Mouse (Mus musculus): Measurements from ENCODE around the gene Elobl.

Gene Elobl

GRCm38 (mm10) chr11:88988956-88989355 lies 22.2 kb upstream of the Elobl start:
- no peak for DNase-seq (ENCODE audit: low read depth, low spot score)

- DNase-seq (ENCODE audit: low read depth, low spot score), result no peak
Observed at GRCm38 (mm10) chr11:88986616-88987015, 19.9 kb upstream of the Elobl start.

GRCm38 (mm10) chr11:88981337-88981736 lies 14.6 kb upstream of the Elobl start:
- no peak for DNase-seq (ENCODE audit: low read depth, low spot score)

GRCm38 (mm10) chr11:88977188-88977587 lies 10.5 kb upstream of the Elobl start:
- DNase-seq (ENCODE audit: low read depth, low spot score), result no peak

- DNase-seq (ENCODE audit: low read depth, low spot score), result peak; percentile 60
Observed at GRCm38 (mm10) chr11:88976320-88976719, 9.6 kb upstream of the Elobl start.

- peak; percentile 93 for DNase-seq (ENCODE audit: low read depth, low spot score)
Observed at GRCm38 (mm10) chr11:88973776-88974701, 7.3 kb upstream of the Elobl start.

- no peak for DNase-seq (ENCODE audit: low read depth, low spot score)
Observed at GRCm38 (mm10) chr11:88970202-88970732, 3.5 kb upstream of the Elobl start, which contains the start of gene Coil. Coil (plus strand) TSS chr11:88970252.

GRCm38 (mm10) chr11:88958851-88959250 lies 7.9 kb downstream of the Elobl start:
- DNase-seq (ENCODE audit: low read depth, low spot score), result no peak

GRCm38 (mm10) chr11:88955217-88955969 lies 11.3 kb downstream of the Elobl start, which contains the start of gene Scpep1:
Scpep1 (minus strand) TSS chr11:88955465.
- peak; percentile 96 for DNase-seq (ENCODE audit: low read depth, low spot score)

GRCm38 (mm10) chr11:88954803-88955202 lies 11.9 kb downstream of the Elobl start:
- DNase-seq (ENCODE audit: low read depth, low spot score), result peak; percentile 68

- DNase-seq (ENCODE audit: low read depth, low spot score), result no peak
Observed at GRCm38 (mm10) chr11:88953582-88953981, 13.1 kb downstream of the Elobl start.

GRCm38 (mm10) chr11:88952117-88952516 lies 14.6 kb downstream of the Elobl start:
- DNase-seq (ENCODE audit: low read depth, low spot score), result no peak

- DNase-seq (ENCODE audit: low read depth, low spot score), result peak; percentile 59
Observed at GRCm38 (mm10) chr11:88951576-88951975, 15.2 kb downstream of the Elobl start.

- peak; percentile 70 for DNase-seq (ENCODE audit: low read depth, low spot score)
Observed at GRCm38 (mm10) chr11:88950640-88951250, 16.0 kb downstream of the Elobl start.

- DNase-seq (ENCODE audit: low read depth, low spot score), result peak; percentile 53
Observed at GRCm38 (mm10) chr11:88949802-88950639, 16.7 kb downstream of the Elobl start.

- peak; percentile 35 for DNase-seq (ENCODE audit: low read depth, low spot score)
Observed at GRCm38 (mm10) chr11:88948896-88949295, 17.8 kb downstream of the Elobl start.

- DNase-seq (ENCODE audit: low read depth, low spot score), result no peak
Observed at GRCm38 (mm10) chr11:88945971-88946585, 20.7 kb downstream of the Elobl start.

GRCm38 (mm10) chr11:88941489-88941888 lies 25.2 kb downstream of the Elobl start:
- DNase-seq (ENCODE audit: low read depth, low spot score), result peak; percentile 80

- no peak for DNase-seq (ENCODE audit: low read depth, low spot score)
Observed at GRCm38 (mm10) chr11:88939634-88940033, 27.1 kb downstream of the Elobl start.

- DNase-seq (ENCODE audit: low read depth, low spot score), result no peak
Observed at GRCm38 (mm10) chr11:88938770-88939169, 28.0 kb downstream of the Elobl start.

Data from ES-CJ7 (cell line).